12 mouse cellular contexts compared by ENCODE assay signal in genomic region chr6:32199616-32200015, GRCm38 (mm10).
DNase-seq lines count a peak whose midpoint lies in the region; ATAC-seq and TF ChIP-seq lines count a peak whose summit lies in the region.
"Had no signal": no experiment of that assay in that cellular context is flagged by ENCODE, and none has a peak within 500 bp of the region (broad histone marks: within the 10 kb centered on the region; RNA-seq: fewer than 3 reads in every experiment).

No protein-coding gene starts in this region.

- H3K27me3 ChIP-seq in lung, embryonic 14.5 days (ENCODE audit: insufficient read depth, low read length), result no peaks in the 10 kb centered on the region
- no peaks in the 10 kb centered on the region for H3K27me3 ChIP-seq in forebrain, embryonic 16.5 days (replicated peaks; ENCODE audit: control insufficient read depth, insufficient read depth, low read length)
- no peaks in the 10 kb centered on the region for H3K27me3 ChIP-seq in midbrain, embryonic 16.5 days (ENCODE audit: control insufficient read depth, insufficient read depth, low read depth, low read length)
- H3K27me3 ChIP-seq: liver, embryonic 13.5 days had no signal

- no peak overlapping the region for H3K4me2 ChIP-seq in lung, embryonic 14.5 days
- no peak overlapping the region for H3K4me2 ChIP-seq in forebrain, embryonic 16.5 days (ENCODE audit: low read length)
- no peak overlapping the region for H3K4me2 ChIP-seq in midbrain, embryonic 16.5 days (ENCODE audit: low read length)
- H3K4me2 ChIP-seq: liver, embryonic 13.5 days had no signal

- whole genome bisulfite sequencing in lung, adult 2 months, result 76% methylated on average over 2 of the region's 2 CpGs
- whole genome bisulfite sequencing in lung, embryonic 14.5 days, result 59% methylated on average over 2 of the region's 2 CpGs
- WGBS in forebrain, embryonic 16.5 days, result 65% methylated on average over 2 of the region's 2 CpGs
- WGBS in midbrain, embryonic 16.5 days, result 71% methylated on average over 2 of the region's 2 CpGs

- no peaks in the 10 kb centered on the region for H3K36me3 ChIP-seq in lung, embryonic 14.5 days (ENCODE audit: insufficient read depth)
- peaks cover 5% of the 10 kb centered on the region for H3K36me3 ChIP-seq in forebrain, embryonic 16.5 days (ENCODE audit: control insufficient read depth, insufficient read depth)
- peaks cover 2% of the 10 kb centered on the region; the same call in 1 of the 2 replicates for H3K36me3 ChIP-seq in midbrain, embryonic 16.5 days (ENCODE audit: control insufficient read depth, insufficient read depth, low read length)
- H3K36me3 ChIP-seq: liver, embryonic 13.5 days had no signal

- H3K4me1 ChIP-seq in lung, adult 2 months (ENCODE audit: control insufficient read depth, insufficient read depth, low read length), result no peaks in the 10 kb centered on the region
- no peaks in the 10 kb centered on the region for H3K4me1 ChIP-seq in lung, embryonic 14.5 days (ENCODE audit: insufficient read depth)
- peaks cover 12% of the 10 kb centered on the region for H3K4me1 ChIP-seq in forebrain, embryonic 16.5 days (replicated peaks; ENCODE audit: control insufficient read depth, insufficient read depth, low read length)
- H3K4me1 ChIP-seq in midbrain, embryonic 16.5 days (ENCODE audit: control insufficient read depth, insufficient read depth, low read length), result peaks cover 8% of the 10 kb centered on the region; the same call in 1 of the 2 replicates
- H3K4me1 ChIP-seq: liver, embryonic 13.5 days had no signal

- no peak for TF ChIP-seq POLR2A in lung, adult 2 months (IDR thresholded peaks at IDR 0.05; ENCODE audit: borderline replicate concordance, extremely low read depth, low read depth, low read length)

- H3K9me3 ChIP-seq in lung, embryonic 14.5 days (ENCODE audit: low read depth, low read length), result no peaks in the 10 kb centered on the region
- no peaks in the 10 kb centered on the region for H3K9me3 ChIP-seq in forebrain, embryonic 16.5 days (ENCODE audit: control insufficient read depth, low read length)
- no peaks in the 10 kb centered on the region for H3K9me3 ChIP-seq in midbrain, embryonic 16.5 days (replicated peaks; ENCODE audit: control insufficient read depth, low read length, poor library complexity, severe bottlenecking)
- H3K9me3 ChIP-seq: liver, embryonic 13.5 days had no signal

- H3K27ac ChIP-seq in lung, embryonic 14.5 days (ENCODE audit: low read depth), result no peak overlapping the region
- no peak overlapping the region for H3K27ac ChIP-seq in forebrain, embryonic 16.5 days (ENCODE audit: low read length)
- no peak overlapping the region for H3K27ac ChIP-seq in midbrain, embryonic 16.5 days (ENCODE audit: low read length)
- H3K27ac ChIP-seq: liver, embryonic 13.5 days had no signal

- no peak overlapping the region for H3K9ac ChIP-seq in lung, embryonic 14.5 days
- no peak overlapping the region for H3K9ac ChIP-seq in forebrain, embryonic 16.5 days (replicated peaks; ENCODE audit: low read depth, low read length)
- H3K9ac ChIP-seq in midbrain, embryonic 16.5 days (ENCODE audit: low read depth, low read length), result no peak overlapping the region
- H3K9ac ChIP-seq: liver, embryonic 13.5 days had no signal

- H3K4me3 ChIP-seq in lung, adult 2 months (replicated peaks; ENCODE audit: extremely low read depth, low read depth, low read length), result no peak overlapping the region
- H3K4me3 ChIP-seq in lung, embryonic 14.5 days (ENCODE audit: low read depth, low read length), result no peak overlapping the region
- no peak overlapping the region for H3K4me3 ChIP-seq in forebrain, embryonic 16.5 days (replicated peaks; ENCODE audit: low read length)
- H3K4me3 ChIP-seq in midbrain, embryonic 16.5 days (ENCODE audit: low read depth, low read length), result no peak overlapping the region
- H3K4me3 ChIP-seq: liver, embryonic 13.5 days; myocyte had no signal

- TF ChIP-seq CTCF in lung, adult 2 months (IDR thresholded peaks at IDR 0.05; ENCODE audit: insufficient read depth, low read length), result no peak
- no peak for TF ChIP-seq CTCF in lung, embryonic 14.5 days (IDR thresholded peaks at IDR 0.05; ENCODE audit: low read depth)

- DNase-seq in lung, adult 18-20 months, result peak; percentile 25 to 41
- DNase-seq in lung, adult 2 months, result no peak
- DNase-seq in cerebellum, postnatal 10 days, result peak; percentile 67 to 73
- peak; percentile 60 for DNase-seq in lung, embryonic 14.5 days
- DNase-seq in gastrocnemius, postnatal 25 days, result no peak
- DNase-seq: kidney, adult 18-20 months; liver, embryonic 13.5 days had no signal

- ATAC-seq in lung, embryonic 14.5 days (ENCODE audit: insufficient read depth), result peak; percentile 63; the same call in 1 of the 2 replicates
- no peak for ATAC-seq in forebrain, embryonic 16.5 days
- ATAC-seq in midbrain, embryonic 16.5 days, result no peak
- ATAC-seq: activated CD4-positive, CD25-positive, alpha-beta regulatory T cell, adult 4 months; hindbrain, embryonic 16.5 days had no signal

Comparison
In these comparisons a context has a peak if more than half of its experiments do, and no peak if none do; other contexts are left out.
1. DNase-seq: peak in lung, adult 18-20 months (2 of 2), cerebellum, postnatal 10 days (2 of 2) and lung, embryonic 14.5 days (single experiment); none in lung, adult 2 months (single experiment) and gastrocnemius, postnatal 25 days (single experiment).